Mouse (Mus musculus): ENCODE results near the gene Hlcs. TPM values are rescaled to one million over a fixed set of nuclear protein-coding genes. Genes with fewer than 3 reads are reported as not detected.

Gene Hlcs
- polyA plus RNA-seq, 1 experiment from 2014 or later = 7.1 TPM

- ATAC-seq (replicated peaks; ENCODE audit: low FRiP score) (0 out of 2 replicates have a peak, but pooled peaks have one; percentile 23), DNase-seq (ENCODE audit: low spot score) (no peak)
- no peak overlapping the region for H3K4me3 ChIP-seq (ENCODE audit: low read depth, low read length)
- H3K27ac ChIP-seq (ENCODE audit: low read depth, low read length) = no peak overlapping the region; the same call in 1 of the 2 replicates
- H3K36me3 ChIP-seq (ENCODE audit: control insufficient read depth, insufficient read depth, low read length) = no peaks in the 10 kb centered on the region
- no peaks in the 10 kb centered on the region for H3K9me3 ChIP-seq (ENCODE audit: control insufficient read depth, low read length)
- 16% methylated on average over 30 of the region's 30 CpGs for WGBS
- H3K27me3 ChIP-seq (replicated peaks; ENCODE audit: control insufficient read depth, insufficient read depth, low read length) = peaks cover 11% of the 10 kb centered on the region
- no peak overlapping the region for H3K9ac ChIP-seq (ENCODE audit: low read depth, low read length)
- peaks cover 5% of the 10 kb centered on the region for H3K4me1 ChIP-seq (replicated peaks; ENCODE audit: control insufficient read depth, insufficient read depth, low read length)
- peak overlapping the region; percentile 55 for H3K4me2 ChIP-seq
These were observed 10.8 kb downstream of the Hlcs start for GRCm38 (mm10) chr16:94302274-94303202.

- no peak overlapping the region for H3K4me3 ChIP-seq (ENCODE audit: low read depth, low read length)
- WGBS = 69% methylated on average over 5 of the region's 5 CpGs
- no peak overlapping the region for H3K4me2 ChIP-seq
- peaks cover 11% of the 10 kb centered on the region for H3K27me3 ChIP-seq (replicated peaks; ENCODE audit: control insufficient read depth, insufficient read depth, low read length)
- DNase-seq (ENCODE audit: low spot score) (no peak), ATAC-seq (replicated peaks; ENCODE audit: low FRiP score) (no peak)
- peaks cover 5% of the 10 kb centered on the region for H3K4me1 ChIP-seq (replicated peaks; ENCODE audit: control insufficient read depth, insufficient read depth, low read length)
- H3K9ac ChIP-seq (ENCODE audit: low read depth, low read length) = no peak overlapping the region
- H3K36me3 ChIP-seq (ENCODE audit: control insufficient read depth, insufficient read depth, low read length) = no peaks in the 10 kb centered on the region
- H3K9me3 ChIP-seq (ENCODE audit: control insufficient read depth, low read length) = no peaks in the 10 kb centered on the region
- H3K27ac ChIP-seq (ENCODE audit: low read depth, low read length) = no peak overlapping the region
These were observed 11.7 kb downstream of the Hlcs start for GRCm38 (mm10) chr16:94301696-94302095.

GRCm38 (mm10) chr16:94301194-94301593 lies 12.2 kb downstream of the Hlcs start:
- no peak for DNase-seq (ENCODE audit: low spot score)
- 79% methylated on average over 4 of the region's 4 CpGs for WGBS
- Histone ChIP-seq H3K4me2 (no peak overlapping the region), H3K9me3 (ENCODE audit: control insufficient read depth, low read length) (no peaks in the 10 kb centered on the region), H3K4me1 (replicated peaks; ENCODE audit: control insufficient read depth, insufficient read depth, low read length) (peaks cover 5% of the 10 kb centered on the region), H3K9ac (ENCODE audit: low read depth, low read length) (no peak overlapping the region), H3K36me3 (ENCODE audit: control insufficient read depth, insufficient read depth, low read length) (no peaks in the 10 kb centered on the region), H3K27ac (ENCODE audit: low read depth, low read length) (no peak overlapping the region), H3K4me3 (ENCODE audit: low read depth, low read length) (no peak overlapping the region), H3K27me3 (replicated peaks; ENCODE audit: control insufficient read depth, insufficient read depth, low read length) (peaks cover 11% of the 10 kb centered on the region)
- ATAC-seq (replicated peaks; ENCODE audit: low FRiP score) = no peak

- 67% methylated on average over 4 of the region's 4 CpGs for WGBS
- Histone ChIP-seq H3K27ac (ENCODE audit: low read depth, low read length) (no peak overlapping the region), H3K36me3 (ENCODE audit: control insufficient read depth, insufficient read depth, low read length) (no peaks in the 10 kb centered on the region), H3K4me2 (no peak overlapping the region), H3K4me1 (replicated peaks; ENCODE audit: control insufficient read depth, insufficient read depth, low read length) (peaks cover 5% of the 10 kb centered on the region), H3K4me3 (ENCODE audit: low read depth, low read length) (no peak overlapping the region), H3K27me3 (replicated peaks; ENCODE audit: control insufficient read depth, insufficient read depth, low read length) (peaks cover 11% of the 10 kb centered on the region), H3K9me3 (ENCODE audit: control insufficient read depth, low read length) (no peaks in the 10 kb centered on the region), H3K9ac (ENCODE audit: low read depth, low read length) (no peak overlapping the region)
- ATAC-seq (replicated peaks; ENCODE audit: low FRiP score) = no peak
- DNase-seq (ENCODE audit: low spot score) = no peak
These were observed 14.2 kb downstream of the Hlcs start for GRCm38 (mm10) chr16:94299210-94299609.

GRCm38 (mm10) chr16:94298081-94298480 lies 15.3 kb downstream of the Hlcs start:
- H3K27ac ChIP-seq (ENCODE audit: low read depth, low read length) = no peak overlapping the region
- ATAC-seq (replicated peaks; ENCODE audit: low FRiP score) (no peak), DNase-seq (ENCODE audit: low spot score) (no peak)
- 84% methylated on average over 5 of the region's 5 CpGs for WGBS
- no peak overlapping the region for H3K9ac ChIP-seq (ENCODE audit: low read depth, low read length)
- H3K27me3 ChIP-seq (replicated peaks; ENCODE audit: control insufficient read depth, insufficient read depth, low read length) = peaks cover 9% of the 10 kb centered on the region
- no peak overlapping the region for H3K4me3 ChIP-seq (ENCODE audit: low read depth, low read length)
- H3K4me2 ChIP-seq = no peak overlapping the region
- no peaks in the 10 kb centered on the region for H3K36me3 ChIP-seq (ENCODE audit: control insufficient read depth, insufficient read depth, low read length)
- H3K9me3 ChIP-seq (ENCODE audit: control insufficient read depth, low read length) = no peaks in the 10 kb centered on the region
- peaks cover 5% of the 10 kb centered on the region for H3K4me1 ChIP-seq (replicated peaks; ENCODE audit: control insufficient read depth, insufficient read depth, low read length)

- no peak for ATAC-seq (replicated peaks; ENCODE audit: low FRiP score)
- Histone ChIP-seq H3K9me3 (ENCODE audit: control insufficient read depth, low read length) (no peaks in the 10 kb centered on the region), H3K27me3 (replicated peaks; ENCODE audit: control insufficient read depth, insufficient read depth, low read length) (0 out of 2 replicates have a peak, but pooled peaks cover 4% of the 10 kb centered on the region), H3K4me2 (no peak overlapping the region), H3K4me1 (replicated peaks; ENCODE audit: control insufficient read depth, insufficient read depth, low read length) (no peaks in the 10 kb centered on the region; the same call in 1 of the 2 replicates), H3K9ac (ENCODE audit: low read depth, low read length) (no peak overlapping the region), H3K4me3 (ENCODE audit: low read depth, low read length) (no peak overlapping the region), H3K36me3 (ENCODE audit: control insufficient read depth, insufficient read depth, low read length) (no peaks in the 10 kb centered on the region), H3K27ac (ENCODE audit: low read depth, low read length) (no peak overlapping the region)
- DNase-seq (ENCODE audit: low spot score) = no peak
- 78% methylated on average over 4 of the region's 4 CpGs for WGBS
These were observed 22.2 kb downstream of the Hlcs start for GRCm38 (mm10) chr16:94291141-94291540.

- peak; percentile 88 for DNase-seq (ENCODE audit: low spot score)
- 6% methylated on average over 52 of the region's 52 CpGs for WGBS
These were observed 23.0 kb downstream of the Hlcs start for GRCm38 (mm10) chr16:94290073-94290999.

More at GRCm38 (mm10) chr16:94290073-94290999, 23.0 kb downstream of the Hlcs start:
- no peaks in the 10 kb centered on the region; the same call in 1 of the 2 replicates for H3K4me1 ChIP-seq (replicated peaks; ENCODE audit: control insufficient read depth, insufficient read depth, low read length)
- H3K9me3 ChIP-seq (ENCODE audit: control insufficient read depth, low read length) = no peaks in the 10 kb centered on the region
- H3K36me3 ChIP-seq (ENCODE audit: control insufficient read depth, insufficient read depth, low read length) = no peaks in the 10 kb centered on the region
- H3K4me3 ChIP-seq (ENCODE audit: low read depth, low read length) = peak overlapping the region; percentile 94
- peak; percentile 92 for ATAC-seq (replicated peaks; ENCODE audit: low FRiP score)
- H3K4me2 ChIP-seq = peak overlapping the region; percentile 99
- H3K27ac ChIP-seq (ENCODE audit: low read depth, low read length) = peak overlapping the region; percentile 32; the same call in 1 of the 2 replicates
- H3K27me3 ChIP-seq (replicated peaks; ENCODE audit: control insufficient read depth, insufficient read depth, low read length) = 0 out of 2 replicates have a peak, but pooled peaks cover 4% of the 10 kb centered on the region
- peak overlapping the region; percentile 89 for H3K9ac ChIP-seq (ENCODE audit: low read depth, low read length)

Data from liver, embryonic 11.5 days (tissue).